Mouse (Mus musculus) heart, postnatal 10 days (tissue): ENCODE measurements around the gene Tmem39a. TPM values are rescaled to one million over a fixed set of nuclear protein-coding genes. Genes with fewer than 3 reads are reported as not detected.

ENCODE experiments used
- DNase-seq, 2 experiments: peaks; one replicate each; pipeline ENCODE4 v3.0.0; 2021
- intact Hi-C: fragments of 180-260 bp; cut with DNase I; formaldehyde crosslinking; loops from one replicate; pipeline ENCODE4 v1.15.1; 2025
- total RNA-seq, 2 experiments: library from RNA; stranded (reverse); gene quantifications; 2 replicates each; pipeline ENCODE4 v1.2.3; 2021

Gene Tmem39a
- total RNA-seq, 2 experiments from 2014 or later = 24.2 to 30.8 TPM

- intact Hi-C loops = no loop called here
- DNase-seq = peak in 1 of 2 experiments; percentile 32
These were observed 28.7 kb downstream of the Tmem39a start for GRCm38 (mm10) chr16:38587163-38587562.

GRCm38 (mm10) chr16:38587572-38587971, 29.1 kb downstream of the Tmem39a start:
- intact Hi-C loops = no loop called here
- DNase-seq = no peak

GRCm38 (mm10) chr16:38591506-38591905, 33.0 kb downstream of the Tmem39a start:
- no peak for DNase-seq
- intact Hi-C loops = no loop called here

- peak in 1 of 2 experiments; percentile 17 for DNase-seq
- intact Hi-C loops = no loop called here
These were observed 33.7 kb downstream of the Tmem39a start for GRCm38 (mm10) chr16:38592026-38592678.

- no peak for DNase-seq
- intact Hi-C loops = no loop called here
These were observed 34.4 kb downstream of the Tmem39a start for GRCm38 (mm10) chr16:38592946-38593345.

GRCm38 (mm10) chr16:38594435-38594834, 35.9 kb downstream of the Tmem39a start:
- no peak for DNase-seq

GRCm38 (mm10) chr16:38596099-38596498, 37.6 kb downstream of the Tmem39a start:
- no peak for DNase-seq
- intact Hi-C loops = no loop called here

More at GRCm38 (mm10) chr16:38594435-38594834, 35.9 kb downstream of the Tmem39a start:
- intact Hi-C loops = no loop called here

- intact Hi-C loops = no loop called here
These were observed 38.2 kb downstream of the Tmem39a start for GRCm38 (mm10) chr16:38596651-38597050.

GRCm38 (mm10) chr16:38598986-38599680, 40.6 kb downstream of the Tmem39a start:
- no peak for DNase-seq
- intact Hi-C loops = no loop called here

More at GRCm38 (mm10) chr16:38596651-38597050, 38.2 kb downstream of the Tmem39a start:
- DNase-seq = no peak

GRCm38 (mm10) chr16:38602989-38603804, 44.7 kb downstream of the Tmem39a start:
- intact Hi-C loops = no loop called here
- peak; percentile 48 to 58 for DNase-seq

GRCm38 (mm10) chr16:38606509-38606908, 48.0 kb downstream of the Tmem39a start:
- intact Hi-C loops = no loop called here
- DNase-seq = no peak

- intact Hi-C loops = no loop called here
- DNase-seq = no peak
These were observed 50.2 kb downstream of the Tmem39a start for GRCm38 (mm10) chr16:38608687-38609086.

- intact Hi-C loops = no loop called here
These were observed 50.6 kb downstream of the Tmem39a start for GRCm38 (mm10) chr16:38609092-38609491.

GRCm38 (mm10) chr16:38612646-38613045, 54.1 kb downstream of the Tmem39a start:
- no peak for DNase-seq
- intact Hi-C loops = no loop called here

More at GRCm38 (mm10) chr16:38609092-38609491, 50.6 kb downstream of the Tmem39a start:
- no peak for DNase-seq

GRCm38 (mm10) chr16:38613646-38614045, 55.1 kb downstream of the Tmem39a start:
- intact Hi-C loops = no loop called here
- DNase-seq = no peak

- intact Hi-C loops = no loop called here
- DNase-seq = no peak
These were observed 59.5 kb downstream of the Tmem39a start for GRCm38 (mm10) chr16:38617977-38618376.

GRCm38 (mm10) chr16:38619054-38619453, 60.6 kb downstream of the Tmem39a start:
- intact Hi-C loops = no loop called here

GRCm38 (mm10) chr16:38620696-38621450, 62.4 kb downstream of the Tmem39a start:
- peak in 1 of 2 experiments; percentile 32 for DNase-seq
- intact Hi-C loops = loop anchor here (5.0 kb wide), 1 partner anchor 191 kb away; no protein-coding TSS in a partner anchor

More at GRCm38 (mm10) chr16:38619054-38619453, 60.6 kb downstream of the Tmem39a start:
- DNase-seq = peak; percentile 83 to 92

- DNase-seq = no peak
- intact Hi-C loops = loop anchor here (5.0 kb wide), 1 partner anchor 190 kb away; no protein-coding TSS in a partner anchor
These were observed 63.8 kb downstream of the Tmem39a start for GRCm38 (mm10) chr16:38622283-38622682.

GRCm38 (mm10) chr16:38624303-38624702, 65.8 kb downstream of the Tmem39a start:
- peak in 1 of 2 experiments; percentile 31 for DNase-seq
- intact Hi-C loops = loop anchor here (5.0 kb wide), 1 partner anchor 188 kb away; no protein-coding TSS in a partner anchor
